Mouse (Mus musculus) Muller cell, postnatal 12 days (primary cell): ENCODE measurements around the gene Perm1.
A peak's percentile ranks its signal among the peaks of the same experiment; 100 is the strongest.

Source experiments
- DNase-seq: peaks from one replicate; pipeline ENCODE4 v3.0.0-alpha.2; 2015; ENCODE audit errors: inconsistent ontology term

The Perm1 gene

GRCm38 (mm10) chr4:156236651-156237447, 21.2 kb downstream of the Perm1 start:
- DNase-seq: peak; percentile 19

- DNase-seq: no peak
These were observed 33.9 kb downstream of the Perm1 start for GRCm38 (mm10) chr4:156249567-156249966.

GRCm38 (mm10) chr4:156251081-156251480, 35.4 kb downstream of the Perm1 start:
- DNase-seq: no peak

- no peak for DNase-seq
These were observed 36.5 kb downstream of the Perm1 start for GRCm38 (mm10) chr4:156252140-156252539.

- no peak for DNase-seq
These were observed 37.0 kb downstream of the Perm1 start for GRCm38 (mm10) chr4:156252619-156253018.

- DNase-seq: no peak
These were observed 37.4 kb downstream of the Perm1 start for GRCm38 (mm10) chr4:156253043-156253442.

GRCm38 (mm10) chr4:156254361-156255077, 38.9 kb downstream of the Perm1 start:
- DNase-seq: no peak

GRCm38 (mm10) chr4:156255078-156255839, 39.6 kb downstream of the Perm1 start, which contains the start of gene Samd11:
Gene Samd11 (minus strand): TSS chr4:156255657.
- no peak for DNase-seq
